Mouse (Mus musculus) myocyte (in vitro differentiated cells): ENCODE results near the gene Tescl.

ENCODE experiments used
- CEBPB ChIP-seq: IDR thresholded peaks from 2 replicates; pipeline ENCODE4 v1.6.1; 2011; ENCODE audit warnings: mild to moderate bottlenecking, moderate library complexity; ENCODE audit not compliant: poor library complexity, insufficient read depth, severe bottlenecking
- MAX ChIP-seq: IDR thresholded peaks from one replicate; pipeline ENCODE4 v1.6.1; 2011; ENCODE audit warnings: low read depth, mild to moderate bottlenecking, control low read depth
- MYOG ChIP-seq, 3 experiments: IDR thresholded peaks; one replicate each; pipeline ENCODE4 v1.6.1; 2011; ENCODE audit warnings: control low read depth in 2 of 3, low read depth in 2 of 3, mild to moderate bottlenecking in 2 of 3; ENCODE audit not compliant: insufficient read length in 2 of 3, control insufficient read depth in 1 of 3, insufficient read depth in 1 of 3
- POLR2A ChIP-seq: IDR thresholded peaks from one replicate; pipeline ENCODE4 v1.6.1; 2011; ENCODE audit warnings: low read depth, mild to moderate bottlenecking, control low read depth, moderate library complexity; ENCODE audit not compliant: insufficient read length
- POLR2AphosphoS2 ChIP-seq: IDR thresholded peaks from one replicate; pipeline ENCODE4 v1.6.1; 2011; ENCODE audit warnings: low read depth, control low read depth; ENCODE audit not compliant: insufficient read length
- REST ChIP-seq: IDR thresholded peaks from one replicate; pipeline ENCODE4 v1.6.1; 2011; ENCODE audit warnings: mild to moderate bottlenecking, control low read depth, moderate library complexity; ENCODE audit not compliant: insufficient read depth, insufficient read length
- SRF ChIP-seq: IDR thresholded peaks from one replicate; pipeline ENCODE4 v1.6.1; 2011; ENCODE audit warnings: low read depth; ENCODE audit not compliant: control insufficient read depth, insufficient read length
- TCF12 ChIP-seq: IDR thresholded peaks from one replicate; pipeline ENCODE4 v1.6.1; 2011; ENCODE audit warnings: mild to moderate bottlenecking, control low read depth; ENCODE audit not compliant: poor library complexity, insufficient read depth, severe bottlenecking

- TF ChIP-seq REST (no peak), POLR2AphosphoS2 (no peak), CEBPB (no peak), TCF12 (no peak), POLR2A (no peak), MYOG (IDR thresholded peaks at IDR 0.05; ENCODE audit: control insufficient read depth in 1 of 3, insufficient read depth in 1 of 3, insufficient read length in 2 of 3, low read depth in 2 of 3) (no peak), SRF (no peak), MAX (no peak)
These were observed 2.1 kb upstream of the Tescl start for GRCm38 (mm10) chr7:24335699-24336309.
